Mouse (Mus musculus) MEL (cell line): ENCODE data around the gene Gm49403.

ENCODE experiments used
- CHD1 ChIP-seq: IDR thresholded peaks from 2 replicates; pipeline ENCODE4 v1.6.1; 2012; ENCODE audit warnings: low read depth, mild to moderate bottlenecking, inconsistent platforms, low read length, improper control_type of control experiment
- CTCF ChIP-seq, 3 experiments: IDR thresholded peaks in 2 of 3; conservative IDR thresholded peaks in 1 of 3; 2 replicates each; pipeline ENCODE4 v1.5.1; 2011 to 2012; ENCODE audit warnings: low read length in 3 of 3, low read depth in 2 of 3, mild to moderate bottlenecking in 2 of 3, improper control_type of control experiment in 1 of 3, inconsistent platforms in 1 of 3, mixed read lengths in 1 of 3, moderate library complexity in 1 of 3; ENCODE audit not compliant: control insufficient read depth in 1 of 3, insufficient read depth in 1 of 3, poor library complexity in 1 of 3, severe bottlenecking in 1 of 3
- EP300 ChIP-seq, 2 experiments: IDR thresholded peaks; 2 replicates each; pipeline ENCODE4 v1.6.1; 2011; ENCODE audit warnings: improper control_type of control experiment in 2 of 2, low read length in 2 of 2, low read depth in 1 of 2, mild to moderate bottlenecking in 1 of 2
- GATA1 ChIP-seq: IDR thresholded peaks from 2 replicates; pipeline ENCODE4 v1.6.1; 2011; ENCODE audit warnings: low read depth, low read length, improper control_type of control experiment
- MYB ChIP-seq: IDR thresholded peaks from 2 replicates; pipeline ENCODE4 v1.6.1; 2011; ENCODE audit warnings: mild to moderate bottlenecking, low read depth, low read length, improper control_type of control experiment
- POLR2A ChIP-seq, 2 experiments: IDR thresholded peaks; 2 replicates each; pipeline ENCODE4 v1.6.1; 2011 to 2012; ENCODE audit warnings: low read length in 2 of 2, mild to moderate bottlenecking in 2 of 2, control low read depth in 1 of 2, improper control_type of control experiment in 1 of 2, low read depth in 1 of 2, moderate library complexity in 1 of 2; ENCODE audit not compliant: control insufficient read depth in 1 of 2, insufficient read depth in 1 of 2, poor library complexity in 1 of 2

DNA sequence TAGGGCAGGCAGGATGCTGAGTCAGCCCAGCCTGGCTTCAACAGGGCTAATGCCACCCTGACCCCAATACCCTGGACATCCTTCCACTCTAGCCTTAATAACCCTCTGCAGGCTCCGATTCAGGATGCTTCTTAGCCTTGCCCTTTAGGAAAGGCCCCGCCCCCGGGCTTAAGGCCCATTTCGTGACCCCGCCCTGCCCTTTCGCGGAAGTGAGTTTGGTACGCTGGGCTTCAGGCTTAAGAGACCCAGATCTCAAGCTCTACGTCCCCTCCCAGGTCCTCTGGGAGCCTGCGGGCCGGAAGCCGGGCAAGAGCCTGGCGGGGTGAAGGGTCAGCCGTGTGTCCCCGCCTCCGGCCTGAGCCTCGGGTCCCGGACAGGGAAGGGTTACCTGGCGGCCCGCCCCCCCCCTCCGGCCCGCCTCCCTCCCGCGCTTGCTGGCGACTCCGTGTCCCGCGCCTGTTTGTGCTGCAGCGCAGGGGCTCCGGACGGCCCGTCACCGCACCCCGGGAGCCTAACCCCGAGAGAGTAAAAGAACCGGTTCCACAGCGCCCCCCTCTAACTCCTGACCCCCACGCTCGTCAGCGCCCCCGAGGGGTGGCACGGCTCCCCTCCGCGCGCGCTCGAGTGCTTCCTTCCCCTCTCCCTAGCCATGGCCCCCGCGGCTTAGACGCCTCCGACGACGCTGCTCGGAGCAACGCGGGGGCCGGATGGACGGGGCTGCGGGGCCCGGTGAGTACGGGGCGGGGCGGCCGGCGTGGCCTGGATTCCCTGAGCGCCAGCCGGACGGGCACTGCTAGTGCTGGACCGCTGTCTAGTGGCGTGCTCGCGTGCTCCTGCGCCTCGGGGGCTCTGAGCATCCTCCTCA is 45.7 kb downstream of the Gm49403 start, which contains the start of the genes Rom1 and Eml3:
- no peak for TF ChIP-seq EP300 (IDR thresholded peaks at IDR 0.05; ENCODE audit: low read depth in 1 of 2, low read length in 2 of 2)
- peak in 2 of 3 experiments; percentile 62 to 70; a peak in 4 of 6 replicates for TF ChIP-seq CTCF (IDR thresholded peaks at IDR 0.05 in 2 of 3, conservative IDR thresholded peaks at IDR 0.05 in 1 of 3; ENCODE audit: control insufficient read depth in 1 of 3, insufficient read depth in 1 of 3, low read depth in 2 of 3, low read length in 3 of 3, poor library complexity in 1 of 3, severe bottlenecking in 1 of 3)
- no peak for TF ChIP-seq GATA1
- TF ChIP-seq MYB = no peak
- TF ChIP-seq POLR2A (IDR thresholded peaks at IDR 0.05; ENCODE audit: control insufficient read depth in 1 of 2, insufficient read depth in 1 of 2, low read depth in 1 of 2, low read length in 2 of 2, poor library complexity in 1 of 2) = peak; percentile 24 to 63; a peak in 2 of 4 replicates
- no peak for TF ChIP-seq CHD1
